Mouse (Mus musculus): ENCODE measurements around the gene Pkdrej.

- no peak for TF ChIP-seq GATA1 (IDR thresholded peaks at IDR 0.05; ENCODE audit: borderline replicate concordance, low read length)
- no peak for TF ChIP-seq FLI1 (IDR thresholded peaks at IDR 0.05; ENCODE audit: low read length)
These were observed 451 bp upstream of the Pkdrej start for GRCm38 (mm10) chr15:85822011-85822359.
